8 mouse cellular contexts compared by ENCODE assay signal in the genomic region with DNA sequence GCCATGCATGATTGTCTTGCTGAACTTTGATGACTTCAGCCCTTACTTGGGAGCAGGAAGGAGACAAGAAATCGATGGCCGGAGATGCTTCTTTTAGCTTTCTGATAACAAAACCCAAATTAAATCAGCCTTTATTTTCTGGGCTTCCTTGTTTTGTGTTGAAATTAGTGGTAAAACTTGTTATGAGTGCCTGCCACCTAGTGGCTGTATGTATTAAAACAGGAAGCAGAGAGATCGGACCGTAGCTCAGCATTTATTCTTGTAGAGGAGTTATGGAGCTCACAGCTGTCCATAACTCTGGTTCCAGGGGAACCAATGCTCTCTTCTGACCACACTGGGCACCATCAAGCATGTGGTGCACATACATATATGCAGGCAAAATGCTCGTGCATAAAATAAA. TPM values are rescaled to one million over a fixed set of nuclear protein-coding genes. Genes with fewer than 3 reads are reported as not detected.
A peak's percentile ranks its signal among the peaks of the same experiment; 100 is the strongest.
DNase-seq lines count a peak whose midpoint lies in the region; TF ChIP-seq lines count a peak whose summit lies in the region.

No protein-coding gene starts in this region.

- peak; percentile 91 for TF ChIP-seq CTCF in left cerebral cortex, adult 2 months (IDR thresholded peaks at IDR 0.05)

- intact Hi-C loops in left cerebral cortex, adult 2 months (cut with DNase I): loop anchor here (1.0 to 5.0 kb wide), 3 partner anchors 56 to 181 kb away; no protein-coding TSS in a partner anchor

- no peak overlapping the region for H3K4me3 ChIP-seq in left cerebral cortex, adult 2 months

- peak; percentile 84 for DNase-seq in kidney, adult 9 months
- no peak for DNase-seq in kidney, adult 18-20 months
- peak; percentile 46 for DNase-seq in ES-CJ7 (ENCODE audit: low read depth, low spot score)
- DNase-seq in brain, adult 2 months (ENCODE audit: low read depth, low spot score): peak; percentile 84
- DNase-seq in frontal cortex, postnatal 36 days (ENCODE audit: low spot score in 2 of 2): peak; percentile 42 to 78
- peak; percentile 41 to 62 for DNase-seq in left cerebral cortex, adult 2 months (ENCODE audit: extremely low spot score in 1 of 2, low spot score in 2 of 2)
- peak; percentile 77 for DNase-seq in retina, postnatal 1 day
- DNase-seq in ovary, postnatal 36 days (ENCODE audit: low spot score): no peak

- peak overlapping the region; percentile 8; the same call in 1 of the 2 replicates for H3K27ac ChIP-seq in left cerebral cortex, adult 2 months

RNA-seq across cellular contexts. Expression of a gene that starts 13.9 kb away (rescaled TPM):
- 1 to 10 TPM; 7.3 to 8.1 TPM for total RNA-seq in left cerebral cortex, adult 2 months (2021)

RNA-seq across cellular contexts. Expression of a gene that starts 24.2 kb away (rescaled TPM):
- total RNA-seq in left cerebral cortex, adult 2 months (2021): 10 to 100 TPM; 44.0 to 45.5 TPM

RNA-seq across cellular contexts. Expression of a gene that starts 33.0 kb away (rescaled TPM):
- total RNA-seq in left cerebral cortex, adult 2 months (2021): 100 to 1,000 TPM; 408 TPM

RNA-seq across cellular contexts. Expression of a gene that starts 43.6 kb away (rescaled TPM):
- 10 to 100 TPM; 33.3 to 33.4 TPM for total RNA-seq in left cerebral cortex, adult 2 months (2021)

Comparison
In these comparisons a context has a peak if more than half of its experiments do, and no peak if none do; other contexts are left out.
1. DNase-seq: peak in kidney, adult 9 months (single experiment), ES-CJ7 (single experiment), brain, adult 2 months (single experiment), frontal cortex, postnatal 36 days (2 of 2), left cerebral cortex, adult 2 months (2 of 2) and retina, postnatal 1 day (single experiment); none in kidney, adult 18-20 months (single experiment) and ovary, postnatal 36 days (single experiment).